Mouse (Mus musculus) layer of hippocampus, adult 9-10 months (tissue): ENCODE results near the gene Arhgdib.
"Not testable (repeated sequence)": the region's sequence is repeated elsewhere in the genome, so short reads cannot be mapped to it uniquely, and the experiment has no call there.

ENCODE experiments used
- DNase-seq: peaks from one replicate; pipeline ENCODE4 v3.0.0; 2022; ENCODE audit warnings: low spot score

The Arhgdib gene

DNA sequence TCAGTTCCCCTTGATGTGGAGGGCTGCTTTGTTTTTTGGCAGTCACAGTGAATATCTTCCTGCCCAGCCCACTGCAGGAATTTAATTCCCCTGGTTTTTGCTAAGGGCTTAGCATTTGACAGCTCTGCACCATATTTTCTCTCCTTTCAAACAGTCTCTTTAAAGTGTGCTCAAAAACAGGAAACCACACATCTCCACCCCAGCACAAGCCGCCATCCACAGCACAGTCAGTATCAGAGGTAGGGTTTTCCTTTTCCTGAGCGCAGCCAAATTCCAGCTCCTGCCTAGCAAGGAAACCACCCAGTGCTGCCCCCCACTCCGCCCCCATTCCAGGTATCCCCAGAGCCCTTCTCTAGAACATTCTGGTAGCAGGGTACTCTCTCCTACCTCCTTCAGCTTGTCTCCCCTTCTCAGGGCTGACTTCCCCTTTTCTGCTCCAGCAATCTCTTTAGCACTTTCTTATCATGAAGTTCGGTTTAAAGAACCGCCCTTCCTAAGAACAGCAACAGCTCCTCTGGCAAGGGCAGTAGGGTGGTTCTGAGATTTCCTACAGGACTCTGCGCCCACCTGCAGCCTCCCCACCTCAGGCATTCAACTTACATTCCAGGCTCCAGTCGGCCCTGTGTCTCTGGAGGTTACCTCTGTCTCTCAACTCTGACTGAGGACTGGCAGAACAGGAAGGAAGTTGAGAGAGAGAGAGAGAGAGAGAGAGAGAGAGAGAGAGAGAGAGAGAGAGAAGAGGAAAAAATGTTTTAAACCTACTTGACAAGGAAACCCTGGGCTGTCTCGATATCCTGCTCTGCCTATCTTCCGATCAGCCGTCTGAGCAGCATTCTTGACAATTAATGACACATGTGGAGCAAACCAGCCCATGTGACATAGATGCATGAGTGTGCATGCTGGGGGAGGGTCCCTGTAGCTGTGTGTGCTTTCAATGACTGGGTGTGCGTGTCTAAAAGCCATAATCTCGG lies at the start of gene Arhgdib:
Gene Arhgdib (minus strand): TSS at position 849 of the 971 bp plus-strand sequence.
- no peak for DNase-seq

GRCm38 (mm10) chr6:136990557-136990956 lies 48.9 kb upstream of the Arhgdib start:
- no peak for DNase-seq

GRCm38 (mm10) chr6:136989824-136990497 lies 48.3 kb upstream of the Arhgdib start:
- DNase-seq: no peak

DNA sequence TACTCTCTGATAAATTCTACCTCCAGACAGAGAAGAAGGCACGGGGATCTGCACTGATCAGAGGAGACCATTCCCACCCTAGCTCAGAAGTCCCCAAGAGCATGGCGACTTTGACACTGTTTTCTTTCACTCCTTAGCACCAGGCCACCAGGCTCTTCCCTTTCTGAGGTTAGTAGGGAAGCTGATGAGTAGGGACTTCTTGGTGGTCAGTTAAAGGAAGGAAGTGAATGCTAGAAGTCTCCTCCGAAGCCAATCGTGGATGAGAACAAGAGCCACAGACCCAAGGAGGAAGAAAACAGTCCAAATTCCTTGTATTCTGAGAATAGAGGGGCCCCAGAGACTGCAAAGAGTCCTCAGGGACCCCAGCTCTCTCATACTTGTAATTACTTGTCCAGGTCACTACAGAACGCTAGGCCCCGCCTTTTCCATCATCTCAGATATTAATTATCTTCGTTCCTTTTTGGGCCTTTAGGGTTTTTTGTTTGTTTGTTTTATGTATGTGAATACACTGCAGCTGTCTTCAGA lies 46.9 kb upstream of the Arhgdib start:
- DNase-seq: no peak

- no peak for DNase-seq
Observed at GRCm38 (mm10) chr6:136986718-136987117, 45.0 kb upstream of the Arhgdib start.

GRCm38 (mm10) chr6:136986019-136986418 lies 44.3 kb upstream of the Arhgdib start:
- no peak for DNase-seq

DNA sequence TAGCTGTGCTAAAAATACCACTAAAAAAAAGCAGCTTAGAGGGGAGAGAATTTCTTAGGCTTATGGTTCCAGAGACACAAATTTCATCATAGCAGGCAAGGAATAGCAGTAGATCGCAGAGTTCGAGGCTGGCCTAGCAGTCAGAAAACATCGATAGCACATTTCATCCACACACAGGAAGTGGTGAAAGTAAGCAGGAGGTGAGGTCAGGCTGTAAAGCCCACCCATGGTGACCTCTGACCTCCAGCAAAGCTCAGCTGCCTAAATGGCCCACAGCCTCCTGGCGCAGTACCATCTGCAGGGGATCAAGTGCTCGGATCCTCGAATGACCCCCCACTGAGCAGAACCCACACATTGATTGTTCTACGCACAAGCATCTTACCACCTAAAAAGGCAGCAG lies 41.5 kb upstream of the Arhgdib start:
- no peak for DNase-seq

GRCm38 (mm10) chr6:136982581-136982980 lies 40.9 kb upstream of the Arhgdib start:
- no peak for DNase-seq

DNA sequence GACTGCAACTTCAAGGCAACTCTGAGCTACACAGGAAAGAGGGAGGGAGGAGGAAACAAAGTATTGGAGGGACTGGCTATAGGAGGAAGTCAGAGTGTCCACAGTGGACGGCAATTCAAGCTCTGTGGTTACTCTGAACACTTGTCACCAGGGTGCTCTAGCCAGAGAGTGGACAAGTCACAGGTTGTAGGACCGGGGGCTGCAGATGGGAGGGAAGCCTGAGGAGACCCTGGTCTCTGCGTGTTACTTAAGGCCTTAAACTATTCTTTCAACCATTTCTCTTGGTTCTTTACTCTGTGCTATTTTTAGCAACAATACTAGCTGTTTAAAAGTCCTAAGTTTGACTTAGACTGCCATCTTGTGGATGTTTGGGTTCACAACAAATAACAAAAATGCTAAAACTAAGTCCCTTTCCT lies 38.6 kb upstream of the Arhgdib start:
- DNase-seq: no peak

- DNase-seq: no peak
Observed at GRCm38 (mm10) chr6:136979274-136980082, 37.8 kb upstream of the Arhgdib start.

GRCm38 (mm10) chr6:136968877-136969276 lies 27.2 kb upstream of the Arhgdib start:
- not testable (repeated sequence) for DNase-seq

DNA sequence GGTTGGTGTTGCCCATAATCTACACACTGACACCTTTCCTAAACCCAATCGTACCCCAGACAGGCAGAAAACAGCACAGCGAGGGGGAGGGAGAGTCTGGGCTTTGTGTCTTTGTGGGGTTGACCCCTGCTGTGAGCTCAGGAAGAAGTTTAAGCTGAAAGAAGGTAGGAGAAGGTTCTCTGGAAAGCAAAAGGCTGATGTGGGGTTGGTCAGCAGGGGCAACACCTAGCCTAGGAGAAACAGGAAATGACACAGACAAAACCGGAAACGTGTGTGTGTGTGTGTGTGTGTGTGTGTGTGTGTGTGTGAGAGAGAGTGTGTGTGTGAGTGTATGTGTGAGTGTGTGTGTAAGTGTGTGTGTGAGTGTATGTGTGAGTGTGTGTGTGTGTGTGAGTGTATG lies 25.8 kb upstream of the Arhgdib start:
- DNase-seq: no peak

DNA sequence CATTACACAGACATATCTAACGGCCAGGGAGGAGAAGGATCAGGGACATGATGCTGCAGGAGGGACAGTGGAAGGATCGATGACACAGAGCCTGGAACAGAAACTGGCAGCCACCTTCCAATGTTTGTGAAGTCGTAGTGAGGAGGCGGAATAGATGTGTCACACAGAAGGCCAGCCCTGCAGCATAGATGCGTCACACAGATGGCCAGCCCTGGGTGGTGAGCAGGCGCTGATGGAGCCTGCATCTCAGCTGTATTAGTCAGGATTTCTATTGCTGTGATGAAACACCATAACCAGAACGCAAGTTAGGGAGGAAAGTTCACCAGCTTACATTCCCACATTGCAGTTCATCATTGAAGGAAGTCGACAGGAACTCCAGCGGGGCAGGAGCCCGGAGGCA lies 24.2 kb upstream of the Arhgdib start:
- no peak for DNase-seq

GRCm38 (mm10) chr6:136964609-136965510 lies 23.2 kb upstream of the Arhgdib start:
- no peak for DNase-seq

- no peak for DNase-seq
Observed at GRCm38 (mm10) chr6:136962957-136963356, 21.3 kb upstream of the Arhgdib start.

DNA sequence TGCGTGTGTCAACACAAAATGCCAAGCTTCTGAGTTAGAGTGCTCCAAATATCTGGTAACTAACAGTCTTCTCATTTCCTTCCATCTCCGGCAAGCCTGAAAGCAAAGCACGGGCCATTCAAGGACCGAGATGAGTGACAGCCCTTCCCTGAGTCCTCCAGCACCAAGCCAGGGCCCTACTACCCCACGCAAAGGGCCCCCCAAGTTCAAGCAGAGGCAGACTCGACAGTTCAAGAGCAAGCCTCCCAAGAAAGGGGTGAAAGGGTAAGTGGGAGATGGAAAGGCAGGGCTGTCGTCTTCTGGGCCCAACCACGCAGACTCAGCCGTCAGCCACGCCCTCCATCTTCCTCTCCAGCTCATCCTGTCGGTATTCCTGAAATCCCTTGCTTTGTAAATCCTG lies 17.4 kb upstream of the Arhgdib start:
- no peak for DNase-seq

GRCm38 (mm10) chr6:136957062-136957461 lies 15.4 kb upstream of the Arhgdib start:
- DNase-seq: no peak

DNA sequence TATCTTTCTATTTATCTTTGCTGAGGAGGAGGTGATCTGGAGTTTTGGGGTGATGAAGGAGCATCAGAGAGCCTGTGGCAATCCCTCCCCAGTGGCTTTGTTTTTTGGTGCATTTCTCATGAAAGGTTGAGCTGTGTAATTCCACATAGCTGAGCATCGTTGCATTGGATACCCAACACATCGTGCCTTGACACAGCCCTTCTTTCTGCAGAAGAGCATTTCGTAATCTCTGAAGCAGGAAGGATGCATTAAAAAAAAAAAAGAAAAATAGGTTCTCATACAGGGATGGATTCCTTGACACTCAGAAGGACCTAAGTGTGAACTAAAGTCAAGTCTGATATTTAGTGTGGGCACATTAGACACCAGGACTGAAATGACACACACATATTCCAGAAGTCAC lies 13.5 kb upstream of the Arhgdib start:
- DNase-seq: no peak

- no peak for DNase-seq
Observed at GRCm38 (mm10) chr6:136954715-136955114, 13.0 kb upstream of the Arhgdib start.

- no peak for DNase-seq
Observed at GRCm38 (mm10) chr6:136954192-136954591, 12.5 kb upstream of the Arhgdib start.

GRCm38 (mm10) chr6:136952930-136953329 lies 11.2 kb upstream of the Arhgdib start:
- DNase-seq: no peak
